In the genomic region with DNA sequence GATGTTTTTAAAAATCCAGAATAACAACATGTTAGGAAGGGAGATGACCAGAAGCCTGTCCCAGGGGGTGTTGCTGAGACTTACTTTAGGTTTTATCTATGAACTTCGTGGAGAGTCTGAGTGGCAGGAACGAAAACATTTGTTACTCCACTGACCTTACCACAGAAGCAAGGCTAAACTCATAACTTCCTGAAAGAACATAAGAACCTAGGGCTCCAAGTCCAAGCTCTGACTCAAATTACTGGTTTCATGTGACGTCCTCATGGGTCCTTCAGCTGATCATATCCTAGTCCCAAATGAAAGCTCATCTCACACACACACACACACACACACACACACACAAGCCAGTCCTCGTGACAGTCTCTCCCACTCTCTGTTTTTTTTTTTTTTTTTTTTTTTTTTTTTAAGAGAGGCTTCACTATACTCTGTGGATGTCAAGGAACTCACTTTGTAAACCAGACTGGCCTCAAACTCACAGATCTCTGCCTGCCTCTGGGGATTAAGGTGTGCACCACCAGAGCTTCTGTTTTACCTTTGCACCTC, we compare ENCODE assay signal across 20 mouse cellular contexts. TPM values are rescaled to one million over a fixed set of nuclear protein-coding genes. Genes with fewer than 3 reads are reported as not detected.
DNase-seq lines count a peak whose midpoint lies in the region; ATAC-seq lines count a peak whose summit lies in the region.
"Had no signal": no experiment of that assay in that cellular context is flagged by ENCODE, and none has a peak within 500 bp of the region (broad histone marks: within the 10 kb centered on the region; RNA-seq: fewer than 3 reads in every experiment).

No protein-coding gene starts in this region.

- peak overlapping the region; percentile 54; the same call in 1 of the 2 replicates for H3K27ac ChIP-seq in brown adipose tissue, adult 24 weeks (replicated peaks; ENCODE audit: low read depth, low read length)
- H3K27ac ChIP-seq in forebrain, embryonic 13.5 days: no peak overlapping the region
- H3K27ac ChIP-seq: forebrain, embryonic 12.5 days; hindbrain, postnatal 0 days; limb, embryonic 15.5 days; midbrain, embryonic 13.5 days had no signal

- H3K27me3 ChIP-seq in forebrain, embryonic 13.5 days: peaks cover 14% of the 10 kb centered on the region
- H3K27me3 ChIP-seq: heart, embryonic 12.5 days; limb, embryonic 15.5 days had no signal

- H3K4me3 ChIP-seq in brown adipose tissue, adult 24 weeks (ENCODE audit: insufficient read depth, low read depth, low read length): no peak overlapping the region
- no peak overlapping the region for H3K4me3 ChIP-seq in forebrain, embryonic 13.5 days
- H3K4me3 ChIP-seq: forebrain, embryonic 12.5 days; heart, embryonic 12.5 days; limb, embryonic 15.5 days; midbrain, embryonic 13.5 days; myocyte had no signal

- H3K4me1 ChIP-seq in brown adipose tissue, adult 24 weeks (ENCODE audit: control insufficient read depth, insufficient read depth, insufficient read length, low read length): peaks cover 2% of the 10 kb centered on the region; the same call in 1 of the 2 replicates
- peaks cover 7% of the 10 kb centered on the region for H3K4me1 ChIP-seq in forebrain, embryonic 13.5 days

- no peak for ATAC-seq in forebrain, embryonic 13.5 days
- ATAC-seq: hindbrain, postnatal 0 days; midbrain, embryonic 13.5 days had no signal

- H3K9ac ChIP-seq in forebrain, embryonic 13.5 days: no peak overlapping the region
- H3K9ac ChIP-seq: forebrain, embryonic 12.5 days; heart, embryonic 12.5 days; limb, embryonic 15.5 days; midbrain, embryonic 13.5 days had no signal

- H3K9me3 ChIP-seq in forebrain, embryonic 13.5 days (replicated peaks): no peaks in the 10 kb centered on the region
- H3K9me3 ChIP-seq: forebrain, embryonic 12.5 days; heart, embryonic 12.5 days; limb, embryonic 15.5 days; midbrain, embryonic 13.5 days had no signal

- no peak overlapping the region for H3K4me2 ChIP-seq in forebrain, embryonic 13.5 days
- H3K4me2 ChIP-seq: forebrain, embryonic 12.5 days; heart, embryonic 12.5 days; limb, embryonic 15.5 days; midbrain, embryonic 13.5 days had no signal

- intact Hi-C loops in heart, postnatal 36 days (cut with DNase I): loop anchor here (5.0 kb wide), 2 partner anchors 85 to 320 kb away; a partner anchor contains a TSS
- intact Hi-C loops in gastrocnemius, postnatal 14 days (cut with DNase I; ENCODE audit: low total_unique reads): no loop called here

- WGBS in forebrain, embryonic 13.5 days: 71% methylated on average over 4 of the region's 4 CpGs

- no peaks in the 10 kb centered on the region for H3K36me3 ChIP-seq in forebrain, embryonic 13.5 days (ENCODE audit: poor library complexity, severe bottlenecking)
- H3K36me3 ChIP-seq: forebrain, embryonic 12.5 days; heart, embryonic 12.5 days; limb, embryonic 15.5 days; midbrain, embryonic 13.5 days had no signal

- peak; percentile 6 for DNase-seq in heart, adult 8-10 months (ENCODE audit: low spot score)
- DNase-seq in heart, postnatal 36 days: no peak
- DNase-seq in lung, postnatal 25 days (ENCODE audit: low spot score): peak; percentile 26
- no peak for DNase-seq in lung, postnatal 4 days
- no peak for DNase-seq in gastrocnemius, postnatal 14 days
- DNase-seq: cerebellum, adult 9-11 months; gastrocnemius, postnatal 36 days; kidney, adult 18-20 months; layer of hippocampus, postnatal 36 days; thymus, postnatal 4 days had no signal

RNA-seq across cellular contexts. Expression of a gene that starts 2.1 kb away (rescaled TPM):
- total RNA-seq in heart, adult 8-10 months (2022): 1 to 10 TPM in 3 of 4 experiments, under 1 TPM in 1; 1.00 to 1.9 (median 1.2) TPM
- total RNA-seq in heart, postnatal 36 days (2021): 1 to 10 TPM; 1.4 TPM
- polyA plus RNA-seq in brown adipose tissue, adult 24 weeks (2012; ENCODE audit: insufficient read depth, insufficient read length, missing spikeins): 0.24 and 0.42 TPM in 2 replicates
- 1 to 10 TPM in 1 of 2 experiments, under 1 TPM in 1; 0.92 to 1.2 TPM for total RNA-seq in gastrocnemius, postnatal 14 days (2021)
- polyA plus RNA-seq in forebrain, embryonic 13.5 days (2015; fragmentation: Nextera tagmentation; extraction: Ambion mirVana): 1.4 and 2.9 TPM in 2 replicates

RNA-seq across cellular contexts. Expression of a gene that starts 35.6 kb away (rescaled TPM):
- total RNA-seq in heart, adult 8-10 months (2022): under 1 TPM in 1 of 4 experiments, not detected in 3; 0.11 TPM
- under 1 TPM in 1 of 2 experiments, not detected in 1; 0.14 TPM for total RNA-seq in heart, postnatal 36 days (2021)
- polyA plus RNA-seq in brown adipose tissue, adult 24 weeks (2012; ENCODE audit: insufficient read depth, insufficient read length, missing spikeins): not detected in 2 replicates
- under 1 TPM in 1 of 2 experiments, not detected in 1; 0.21 TPM for total RNA-seq in gastrocnemius, postnatal 14 days (2021)
- polyA plus RNA-seq in forebrain, embryonic 13.5 days (2015; fragmentation: Nextera tagmentation; extraction: Ambion mirVana): 0.22 and 0.31 TPM in 2 replicates
- total RNA-seq: ES-E14; gastrocnemius, postnatal 36 days had no signal
- polyA plus RNA-seq: myocyte; small intestine, adult 2 months had no signal

RNA-seq across cellular contexts. Expression of a gene that starts 37.1 kb away (rescaled TPM):
- 1 to 10 TPM; 5.1 to 6.3 (median 5.6) TPM for total RNA-seq in heart, adult 8-10 months (2022)
- 1 to 10 TPM; 4.9 to 6.4 TPM for total RNA-seq in heart, postnatal 36 days (2021)
- polyA plus RNA-seq in brown adipose tissue, adult 24 weeks (2012; ENCODE audit: insufficient read depth, insufficient read length, missing spikeins): 9.2 and 11.9 TPM in 2 replicates
- total RNA-seq in gastrocnemius, postnatal 14 days (2021): 1 to 10 TPM; 3.3 to 3.5 TPM
- polyA plus RNA-seq in forebrain, embryonic 13.5 days (2015; fragmentation: Nextera tagmentation; extraction: Ambion mirVana): 24.7 and 25.9 TPM in 2 replicates

Comparison
In these comparisons a context has a peak if more than half of its experiments do, and no peak if none do; other contexts are left out.
1. DNase-seq: peak in heart, adult 8-10 months (single experiment) and lung, postnatal 25 days (single experiment); none in heart, postnatal 36 days (0 of 2), lung, postnatal 4 days (0 of 2) and gastrocnemius, postnatal 14 days (single experiment).